15 mouse cellular contexts compared by ENCODE assay signal in genomic region chr3:140875500-140876200, GRCm38 (mm10).
"Had no signal": no experiment of that assay in that cellular context is flagged by ENCODE, and none has a peak within 500 bp of the region (broad histone marks: within the 10 kb centered on the region; RNA-seq: fewer than 3 reads in every experiment).

No protein-coding gene starts in this region.

- H3K4me3 ChIP-seq: kidney, embryonic 15.5 days; left cerebral cortex, adult 2 months; limb, embryonic 10.5 days; midbrain, embryonic 15.5 days; neural tube, embryonic 12.5 days had no signal

- H3K4me2 ChIP-seq: kidney, embryonic 15.5 days; midbrain, embryonic 15.5 days; neural tube, embryonic 12.5 days had no signal

- DNase-seq: kidney, adult 2 months; kidney, postnatal 14 days; lung, adult 2 months; lung, postnatal 10 days; retina, postnatal 1 day; right cerebral cortex, postnatal 14 days; thymus, adult 18-20 months; thymus, postnatal 14 days had no signal

- H3K27me3 ChIP-seq: kidney, embryonic 15.5 days; midbrain, embryonic 15.5 days; neural tube, embryonic 12.5 days had no signal

- H3K9me3 ChIP-seq: kidney, embryonic 15.5 days; limb, embryonic 10.5 days; midbrain, embryonic 15.5 days; neural tube, embryonic 12.5 days had no signal

- H3K27ac ChIP-seq: kidney, embryonic 15.5 days; left cerebral cortex, adult 2 months; limb, embryonic 10.5 days; macrophage; midbrain, embryonic 15.5 days; neural tube, embryonic 12.5 days had no signal

- ATAC-seq: intestine, embryonic 16.5 days; midbrain, embryonic 15.5 days had no signal

- H3K36me3 ChIP-seq: kidney, embryonic 15.5 days; limb, embryonic 10.5 days; midbrain, embryonic 15.5 days; neural tube, embryonic 12.5 days had no signal

- H3K9ac ChIP-seq: kidney, embryonic 15.5 days; midbrain, embryonic 15.5 days; neural tube, embryonic 12.5 days had no signal

- H3K4me1 ChIP-seq: kidney, embryonic 15.5 days; limb, embryonic 10.5 days; midbrain, embryonic 15.5 days; neural tube, embryonic 12.5 days had no signal
